Mouse (Mus musculus) olfactory bulb, adult 2 months (tissue): Measurements from ENCODE around the gene Ubr4. TPM values are rescaled to one million over a fixed set of nuclear protein-coding genes. Genes with fewer than 3 reads are reported as not detected.

ENCODE experiments used
- H3K27ac ChIP-seq: fragments of 200-500 bp; 2 replicates; pipeline ENCODE4 v1.5.1; 2012; ENCODE audit warnings: low read depth, low read length; ENCODE audit not compliant: insufficient read depth
- H3K4me1 ChIP-seq: fragments of 200-500 bp; 2 replicates; pipeline ENCODE4 v1.6.1; 2012; ENCODE audit warnings: low read length; ENCODE audit not compliant: control insufficient read depth, insufficient read depth
- H3K4me3 ChIP-seq: fragments of 200-500 bp; 2 replicates; pipeline ENCODE4 v1.5.1; 2012; ENCODE audit warnings: mild to moderate bottlenecking, low read depth, low read length, moderate library complexity; ENCODE audit not compliant: insufficient read depth
- CTCF ChIP-seq: fragments of 200-500 bp; IDR thresholded peaks from 2 replicates; pipeline ENCODE4 v1.5.1; 2012; ENCODE audit warnings: low read depth, mild to moderate bottlenecking, low read length, moderate library complexity; ENCODE audit not compliant: insufficient read depth
- POLR2A ChIP-seq: fragments of 200-500 bp; IDR thresholded peaks from 2 replicates; pipeline ENCODE4 v1.6.1; 2012; ENCODE audit warnings: mild to moderate bottlenecking, low read depth, low read length, moderate library complexity; ENCODE audit not compliant: insufficient read depth
- WGBS: fragments of 180-500 bp; shearing (Covaris S2); methylation state at CpG from one replicate; pipeline ENCODE4 v1.1.7; 2018; 5-methylcytosine and 5-hydroxymethylcytosine counted together
- polyA plus RNA-seq: library from polyadenylated mRNA; stranded (reverse); fragments of >200 nt; gene quantifications from 2 replicates; pipeline ENCODE4 v1.2.4, GENCODE M21; 2012; ENCODE audit warnings: low replicate concordance; ENCODE audit not compliant: missing spikeins, insufficient read depth, insufficient read length

The Ubr4 gene
- 57.4 and 354 TPM in 2 replicates for polyA plus RNA-seq

DNA sequence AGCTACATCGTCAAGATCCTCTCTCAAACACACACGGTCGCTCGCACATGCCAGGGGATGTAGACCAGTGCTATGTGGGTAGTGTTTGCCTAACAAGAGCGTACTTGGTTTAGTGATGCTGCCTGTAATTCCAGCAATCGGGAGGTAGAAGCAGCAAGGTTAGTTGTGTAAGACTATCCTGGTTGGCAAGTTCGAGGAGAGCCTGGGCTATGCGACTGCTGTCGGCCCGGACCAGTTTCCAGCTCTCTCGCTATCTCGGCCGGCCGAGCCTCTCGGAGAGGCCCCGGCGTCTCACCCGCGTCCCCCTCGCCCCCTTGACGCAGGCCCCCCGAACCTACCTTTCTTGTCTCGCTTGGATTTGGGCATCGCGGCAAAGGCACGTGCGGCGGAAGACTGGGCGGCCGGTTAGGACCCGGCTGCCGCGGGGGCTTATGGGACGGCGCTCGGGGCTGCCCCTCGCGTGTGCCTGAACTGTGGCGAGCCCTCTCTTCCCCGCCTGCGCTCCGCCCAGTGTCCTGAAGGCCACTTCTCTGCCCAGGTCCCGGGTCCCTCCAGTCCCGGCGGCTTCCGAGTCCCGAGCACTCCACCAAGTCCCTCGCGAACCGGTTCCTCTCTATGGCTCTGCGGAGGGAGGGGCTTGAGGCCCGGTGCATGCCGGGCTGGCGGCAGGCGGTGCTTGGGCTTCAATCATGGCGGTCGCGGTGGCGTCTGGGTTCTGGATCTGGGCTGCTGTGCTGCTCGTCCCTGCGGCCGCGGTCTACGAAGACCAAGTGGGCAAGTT, at the start of gene Ubr4, which contains the start of the genes Mrto4 and Emc1:
Gene Ubr4, plus strand, starts transcription at position 679 of the 781 bp plus-strand sequence.
Gene Mrto4, minus strand, starts transcription at position 646 of the 781 bp plus-strand sequence.
Gene Emc1, plus strand, starts transcription at position 657 of the 781 bp plus-strand sequence.
- H3K4me1 ChIP-seq = peaks cover 7% of the 10 kb centered on the region
- WGBS = under 1% methylated on average over 64 of the region's 64 CpGs
- TF ChIP-seq POLR2A (0 out of 2 replicates have a peak, but pooled peaks have one; percentile 35), CTCF (no peak)
- H3K27ac ChIP-seq = peak within 1 kb of the TSS; percentile 93
- H3K4me3 ChIP-seq = peak within 1 kb of the TSS; percentile 79

DNA sequence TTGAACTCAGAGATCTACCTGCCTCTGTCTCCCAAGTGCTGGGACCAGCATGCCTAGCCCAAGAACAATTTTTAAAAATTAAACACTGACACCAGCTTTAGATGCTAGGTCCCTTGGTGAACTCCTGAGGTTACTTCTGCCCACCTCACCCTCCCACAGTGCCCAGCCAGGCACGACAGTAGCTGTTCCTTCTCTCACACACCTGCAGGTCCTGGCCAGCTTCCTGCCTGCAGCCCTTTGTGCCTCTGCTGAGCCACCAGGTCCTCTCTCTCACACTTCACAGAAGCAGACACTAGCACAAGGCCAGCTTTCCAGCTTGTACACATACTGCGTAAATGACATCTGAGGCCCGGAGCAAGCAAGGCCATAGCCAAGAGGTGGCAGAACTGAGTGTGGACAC, 46.9 kb upstream of the Ubr4 start:
- WGBS = 90% methylated on average over 3 of the region's 3 CpGs
- H3K4me1 ChIP-seq = peaks cover 14% of the 10 kb centered on the region
- H3K4me3 ChIP-seq = no peak overlapping the region
- no peak overlapping the region for H3K27ac ChIP-seq
- no peak for TF ChIP-seq POLR2A
- no peak for TF ChIP-seq CTCF

DNA sequence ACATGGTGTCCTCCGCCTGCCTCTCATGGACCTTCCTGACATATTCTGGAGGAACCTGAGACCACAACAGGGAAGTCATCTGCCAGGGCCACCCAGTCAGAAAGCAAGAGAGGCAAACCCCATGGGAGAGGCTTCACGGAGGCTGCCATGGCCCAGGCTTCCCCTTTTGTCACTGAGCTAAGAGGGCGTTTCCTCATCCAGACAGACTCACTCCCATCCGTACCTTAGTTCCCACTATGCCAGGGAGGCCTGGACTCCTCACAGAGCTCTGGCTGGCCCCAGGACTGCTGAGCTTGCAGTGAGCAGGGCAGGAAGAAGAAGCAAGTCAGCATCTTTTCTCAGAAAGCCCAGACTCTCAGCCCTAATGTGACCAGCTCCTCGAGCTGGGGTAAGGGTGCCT, 44.5 kb upstream of the Ubr4 start:
- peaks cover 20% of the 10 kb centered on the region for H3K4me1 ChIP-seq
- 86% methylated on average over 5 of the region's 5 CpGs for WGBS
- H3K27ac ChIP-seq = no peak overlapping the region
- H3K4me3 ChIP-seq = no peak overlapping the region
- TF ChIP-seq CTCF (no peak), POLR2A (no peak)

DNA sequence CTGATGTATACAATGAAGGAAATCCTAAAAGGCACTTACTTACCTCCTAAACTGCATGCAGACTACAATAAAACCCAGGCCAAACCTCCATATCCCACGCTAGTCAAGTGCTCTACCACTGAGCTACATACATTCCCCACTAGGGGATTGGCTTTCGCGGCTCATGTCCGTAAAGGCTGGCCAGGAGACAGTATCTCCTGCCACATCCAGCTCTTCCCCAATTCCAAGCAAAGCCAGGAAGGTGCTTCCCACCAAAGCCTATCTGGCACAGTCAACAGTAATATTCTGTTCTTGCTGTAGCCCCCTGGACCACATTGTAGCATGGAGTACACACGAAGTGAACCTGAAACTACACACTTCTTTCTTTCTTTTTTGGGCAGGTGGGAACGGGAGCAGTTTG, 42.8 kb upstream of the Ubr4 start:
- 38% methylated on average over 6 of the region's 6 CpGs for WGBS
- Histone ChIP-seq H3K27ac (no peak overlapping the region), H3K4me3 (peak overlapping the region; percentile 66), H3K4me1 (peaks cover 20% of the 10 kb centered on the region)
- TF ChIP-seq POLR2A = no peak
- TF ChIP-seq CTCF = no peak

DNA sequence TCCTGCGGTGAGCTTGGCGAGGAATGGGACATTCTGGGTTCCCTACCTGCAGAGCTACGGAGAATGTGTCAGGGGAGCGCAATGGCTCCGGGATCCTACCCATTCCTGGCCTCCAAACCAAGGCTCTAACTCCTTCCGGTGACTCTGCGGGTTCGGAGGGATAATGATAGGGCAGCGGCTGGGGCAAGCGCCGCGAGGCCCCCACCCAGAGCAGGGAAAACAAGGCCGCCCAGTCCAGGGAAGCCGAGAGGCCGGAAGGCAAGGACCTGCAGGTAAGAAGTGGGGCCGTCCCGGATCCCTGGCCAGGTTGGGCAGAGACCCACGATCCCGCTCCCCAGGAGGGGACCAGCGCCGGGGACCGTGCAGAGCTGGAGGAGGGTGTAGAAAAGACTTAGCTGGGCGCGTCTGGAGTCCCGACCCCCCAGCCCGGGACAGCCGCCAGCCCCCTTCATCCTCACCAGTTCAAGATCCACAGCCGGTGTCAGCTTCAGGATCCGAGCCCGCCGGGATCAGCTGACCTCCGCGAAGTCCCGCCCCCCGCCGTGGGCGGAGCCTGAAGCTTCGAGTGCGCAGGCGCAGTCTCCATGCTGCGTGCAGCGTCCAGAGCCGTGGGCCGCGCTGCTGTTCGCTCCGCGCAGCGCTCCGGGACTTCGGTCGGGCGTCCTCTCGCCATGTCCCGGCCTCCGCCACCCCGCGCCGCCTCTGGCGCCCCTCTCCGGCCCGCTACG, 42.1 kb upstream of the Ubr4 start, which contains the start of the genes Pqlc2 and Akr7a5:
Gene Pqlc2, minus strand, starts transcription at position 538 of the 728 bp plus-strand sequence.
Gene Akr7a5, plus strand, starts transcription at position 574 of the 728 bp plus-strand sequence.
- H3K4me3 ChIP-seq = peak within 1 kb of the TSS; percentile 66
- peaks cover 20% of the 10 kb centered on the region for H3K4me1 ChIP-seq
- no peak within 1 kb of the TSS for H3K27ac ChIP-seq
- under 1% methylated on average over 62 of the region's 63 CpGs for WGBS
- TF ChIP-seq POLR2A = peak; percentile 97
- TF ChIP-seq CTCF = no peak

DNA sequence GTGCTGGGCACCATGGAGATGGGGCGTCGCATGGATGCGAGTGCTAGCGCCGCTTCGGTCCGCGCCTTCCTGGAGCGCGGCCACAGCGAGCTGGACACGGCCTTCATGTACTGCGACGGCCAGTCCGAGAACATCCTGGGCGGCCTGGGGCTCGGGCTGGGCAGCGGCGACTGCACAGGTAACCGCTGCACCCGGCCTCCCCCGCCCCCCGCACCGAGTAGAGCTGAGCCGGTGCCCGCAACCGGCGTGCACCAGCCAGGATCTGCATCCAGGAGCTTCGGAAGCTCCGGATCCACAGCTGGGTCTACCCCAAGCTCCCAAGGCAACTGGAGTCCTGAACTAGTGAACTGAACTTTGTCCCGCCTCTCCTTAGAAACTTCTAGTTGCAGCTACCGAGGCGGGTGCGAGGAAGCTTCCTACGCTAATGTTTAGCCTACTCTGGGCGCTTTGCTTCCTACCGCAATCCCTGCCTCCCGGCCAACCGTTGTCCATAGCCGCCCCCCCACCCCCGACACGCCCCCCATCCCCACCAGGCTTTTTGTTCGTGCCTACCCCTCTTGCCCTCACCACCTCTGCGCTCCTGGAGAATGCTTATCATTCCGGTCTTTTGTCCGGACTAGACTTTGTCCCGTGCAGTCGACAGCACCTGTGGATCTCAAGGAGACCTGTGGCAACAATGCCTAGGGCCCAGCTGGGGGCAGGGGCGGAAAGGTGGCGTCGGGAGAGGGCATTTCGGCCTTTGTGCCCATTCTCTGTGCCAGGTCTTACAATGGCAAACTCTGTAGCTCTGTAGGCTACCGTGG, 41.3 kb upstream of the Ubr4 start:
- Histone ChIP-seq H3K4me3 (peak overlapping the region; percentile 66), H3K4me1 (peaks cover 20% of the 10 kb centered on the region), H3K27ac (no peak overlapping the region)
- WGBS = under 1% methylated on average over 52 of the region's 53 CpGs
- TF ChIP-seq CTCF (no peak), POLR2A (no peak)

DNA sequence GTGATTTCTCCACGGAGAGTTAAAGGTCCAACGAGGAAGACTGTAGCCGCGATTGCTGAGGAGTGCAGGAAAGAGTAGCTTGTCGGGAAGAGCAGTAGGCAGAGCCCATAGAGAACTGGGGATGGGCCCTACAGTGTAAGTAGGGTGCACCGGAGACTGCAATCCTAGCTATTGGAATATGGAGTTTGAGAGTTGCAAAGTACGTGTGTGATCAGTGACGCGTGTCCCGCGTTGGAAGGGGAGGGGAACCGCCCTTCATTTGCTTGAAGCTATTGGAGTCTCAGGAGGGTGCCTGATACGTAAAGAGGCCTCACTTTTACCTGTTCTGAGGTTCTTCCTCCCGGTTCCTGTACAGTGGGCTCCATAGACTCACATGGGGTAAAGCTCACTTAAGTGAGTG, 40.7 kb upstream of the Ubr4 start:
- Histone ChIP-seq H3K4me1 (peaks cover 20% of the 10 kb centered on the region), H3K27ac (no peak overlapping the region), H3K4me3 (peak overlapping the region; percentile 28; the same call in 1 of the 2 replicates)
- TF ChIP-seq CTCF (no peak), POLR2A (no peak)
- WGBS = 27% methylated on average over 14 of the region's 14 CpGs

DNA sequence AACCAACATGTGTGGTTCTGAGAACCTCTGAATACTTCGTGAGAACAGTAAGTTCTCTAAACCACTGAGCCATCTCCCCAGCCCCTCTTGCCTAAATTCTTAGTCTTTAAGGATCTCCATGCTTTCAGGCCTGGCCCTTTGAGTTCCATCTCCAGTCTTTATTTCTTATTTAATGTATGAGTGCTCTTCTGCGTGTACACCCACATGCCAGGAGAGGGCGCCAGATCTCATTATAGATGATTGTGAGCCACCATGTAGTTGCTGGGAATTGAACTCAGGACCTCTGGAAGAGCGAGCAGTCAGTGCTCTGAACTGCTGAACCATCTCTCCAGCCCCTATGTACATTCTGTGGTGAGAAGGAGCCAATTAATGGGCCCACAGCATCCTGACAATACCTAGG, 39.8 kb upstream of the Ubr4 start:
- Histone ChIP-seq H3K4me3 (no peak overlapping the region), H3K4me1 (peaks cover 20% of the 10 kb centered on the region), H3K27ac (no peak overlapping the region)
- 62% methylated on average over 4 of the region's 4 CpGs for WGBS
- TF ChIP-seq POLR2A (no peak), CTCF (no peak)
